Mouse (Mus musculus) bone marrow macrophage, adult 2 months (primary cell): ENCODE measurements around the gene Cdh18.

Experiments
- CTCF ChIP-seq: IDR thresholded peaks from 2 replicates; pipeline ENCODE4 v1.5.1; 2012; ENCODE audit warnings: low read depth, mild to moderate bottlenecking, low read length, moderate library complexity
- POLR2A ChIP-seq: IDR thresholded peaks from 2 replicates; pipeline ENCODE4 v1.6.1; 2012; ENCODE audit warnings: mild to moderate bottlenecking, low read depth, low read length, borderline replicate concordance

DNA sequence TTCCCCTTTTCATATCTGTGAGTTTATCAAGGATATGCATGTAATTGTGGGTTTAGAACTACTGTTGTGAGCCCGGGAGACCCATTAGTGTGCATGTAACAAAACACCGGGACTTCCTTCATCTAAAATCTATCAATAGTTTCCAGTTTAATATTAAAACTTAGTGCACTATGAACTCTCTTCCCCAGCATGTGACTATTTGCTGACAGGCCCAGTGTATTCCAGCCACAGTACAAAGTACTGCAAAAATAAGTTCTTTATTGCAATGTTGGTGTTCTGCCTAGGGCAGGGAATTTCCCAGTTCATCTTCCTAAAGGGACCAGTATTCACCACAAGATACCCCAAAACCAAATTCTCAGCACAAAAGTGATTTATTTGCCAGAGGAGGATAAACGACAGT is 243.0 kb downstream of the Cdh18 start:
- no peak for TF ChIP-seq CTCF
- no peak for TF ChIP-seq POLR2A
